Mouse (Mus musculus) thymus, postnatal 4 days (tissue): ENCODE measurements at regions not wholly inside any gene's neighbourhood (a gene's known extent, or its start where the extent isn't known, plus 50 kb on each side); places are given as distances from the start of the nearest gene placed in this dataset.

Source experiments
- DNase-seq: peaks from one replicate; pipeline ENCODE4 v3.0.0; 2021

- DNase-seq = no peak
These were observed 50.9 kb upstream of the Atp12a start for GRCm38 (mm10) chr14:56313969-56314368.

GRCm38 (mm10) chr14:56314459-56314858 is 50.4 kb upstream of the Atp12a start:
- peak; percentile 55 for DNase-seq
